Mouse (Mus musculus): ENCODE data around the gene Elavl2. TPM values are rescaled to one million over a fixed set of nuclear protein-coding genes. Genes with fewer than 3 reads are reported as not detected.
"Not testable (repeated sequence)": the region's sequence is repeated elsewhere in the genome, so short reads cannot be mapped to it uniquely, and the experiment has no call there.

Elavl2 gene
- polyA plus RNA-seq, 1 experiment from 2014 or later: 5.6 TPM

GRCm38 (mm10) chr4:91297706-91298105, 102.9 kb downstream of the Elavl2 start:
- Histone ChIP-seq H3K36me3 (no peaks in the 10 kb centered on the region), H3K27me3 (replicated peaks) (no peaks in the 10 kb centered on the region), H3K4me1 (no peaks in the 10 kb centered on the region), H3K9ac (no peak overlapping the region), H3K27ac (no peak overlapping the region), H3K4me3 (replicated peaks) (no peak overlapping the region), H3K4me2 (no peak overlapping the region), H3K9me3 (no peaks in the 10 kb centered on the region)
- no peak for ATAC-seq (ENCODE audit: insufficient read depth, low FRiP score, low read depth)

GRCm38 (mm10) chr4:91295317-91295716, 105.3 kb downstream of the Elavl2 start:
- Histone ChIP-seq H3K4me2 (no peak overlapping the region), H3K9me3 (no peaks in the 10 kb centered on the region), H3K27me3 (replicated peaks) (no peaks in the 10 kb centered on the region), H3K4me3 (replicated peaks) (no peak overlapping the region), H3K36me3 (no peaks in the 10 kb centered on the region), H3K4me1 (no peaks in the 10 kb centered on the region), H3K27ac (no peak overlapping the region), H3K9ac (no peak overlapping the region)
- 68% methylated on average over 4 of the region's 4 CpGs for WGBS
- no peak for ATAC-seq (ENCODE audit: insufficient read depth, low FRiP score, low read depth)

- 84% methylated on average over 1 of the region's 1 CpGs for WGBS
- Histone ChIP-seq H3K36me3 (no peaks in the 10 kb centered on the region), H3K9ac (no peak overlapping the region), H3K27me3 (replicated peaks) (no peaks in the 10 kb centered on the region), H3K4me2 (no peak overlapping the region), H3K4me1 (no peaks in the 10 kb centered on the region), H3K9me3 (no peaks in the 10 kb centered on the region), H3K27ac (no peak overlapping the region), H3K4me3 (replicated peaks) (no peak overlapping the region)
- no peak for ATAC-seq (ENCODE audit: insufficient read depth, low FRiP score, low read depth)
Measured at GRCm38 (mm10) chr4:91291526-91291925, 109.1 kb downstream of the Elavl2 start.

- Histone ChIP-seq H3K4me1 (no peaks in the 10 kb centered on the region), H3K4me2 (no peak overlapping the region), H3K9ac (no peak overlapping the region), H3K27me3 (replicated peaks) (no peaks in the 10 kb centered on the region), H3K4me3 (replicated peaks) (no peak overlapping the region), H3K27ac (no peak overlapping the region), H3K36me3 (no peaks in the 10 kb centered on the region), H3K9me3 (no peaks in the 10 kb centered on the region)
- 83% methylated on average over 1 of the region's 1 CpGs for WGBS
- ATAC-seq (ENCODE audit: insufficient read depth, low FRiP score, low read depth): no peak
Measured at GRCm38 (mm10) chr4:91290373-91290772, 110.2 kb downstream of the Elavl2 start.

GRCm38 (mm10) chr4:91289151-91289550, 111.4 kb downstream of the Elavl2 start:
- no peak overlapping the region for H3K4me3 ChIP-seq (replicated peaks)
- ATAC-seq (ENCODE audit: insufficient read depth, low FRiP score, low read depth): no peak
- no peaks in the 10 kb centered on the region for H3K27me3 ChIP-seq (replicated peaks)
- 73% methylated on average over 1 of the region's 1 CpGs for WGBS
- no peak overlapping the region for H3K9ac ChIP-seq
- no peaks in the 10 kb centered on the region for H3K4me1 ChIP-seq
- no peaks in the 10 kb centered on the region for H3K36me3 ChIP-seq
- no peaks in the 10 kb centered on the region for H3K9me3 ChIP-seq
- no peak overlapping the region for H3K4me2 ChIP-seq
- no peak overlapping the region for H3K27ac ChIP-seq

- no peaks in the 10 kb centered on the region for H3K4me1 ChIP-seq
- no peak overlapping the region for H3K27ac ChIP-seq
- no peak overlapping the region for H3K9ac ChIP-seq
- ATAC-seq (ENCODE audit: insufficient read depth, low FRiP score, low read depth): no peak
- no peak overlapping the region for H3K4me3 ChIP-seq (replicated peaks)
- no peaks in the 10 kb centered on the region for H3K36me3 ChIP-seq
- H3K4me2 ChIP-seq: no peak overlapping the region
- no peaks in the 10 kb centered on the region for H3K9me3 ChIP-seq
- 70% methylated on average over 1 of the region's 1 CpGs for WGBS
- H3K27me3 ChIP-seq (replicated peaks): no peaks in the 10 kb centered on the region
Measured at GRCm38 (mm10) chr4:91268390-91268789, 132.2 kb downstream of the Elavl2 start.

- WGBS: 87% methylated on average over 19 of the region's 19 CpGs
- Histone ChIP-seq H3K27ac (no peak overlapping the region), H3K9ac (no peak overlapping the region), H3K27me3 (replicated peaks) (no peaks in the 10 kb centered on the region), H3K4me3 (replicated peaks) (no peak overlapping the region), H3K36me3 (no peaks in the 10 kb centered on the region), H3K4me2 (no peak overlapping the region), H3K9me3 (no peaks in the 10 kb centered on the region), H3K4me1 (no peaks in the 10 kb centered on the region)
- ATAC-seq (ENCODE audit: insufficient read depth, low FRiP score, low read depth): no peak
Measured at GRCm38 (mm10) chr4:91263733-91264440, 136.7 kb downstream of the Elavl2 start.

- 78% methylated on average over 8 of the region's 8 CpGs for WGBS
- H3K27ac ChIP-seq: no peak overlapping the region
- no peak for ATAC-seq (ENCODE audit: insufficient read depth, low FRiP score, low read depth)
Measured at GRCm38 (mm10) chr4:91262839-91263238, 137.7 kb downstream of the Elavl2 start.

GRCm38 (mm10) chr4:91260622-91261021, 140.0 kb downstream of the Elavl2 start:
- H3K4me1 ChIP-seq: no peaks in the 10 kb centered on the region
- no peak overlapping the region for H3K27ac ChIP-seq
- H3K27me3 ChIP-seq (replicated peaks): no peaks in the 10 kb centered on the region
- no peak overlapping the region for H3K9ac ChIP-seq
- no peaks in the 10 kb centered on the region for H3K9me3 ChIP-seq
- WGBS: 88% methylated on average over 4 of the region's 4 CpGs
- no peak overlapping the region for H3K4me3 ChIP-seq (replicated peaks)
- H3K36me3 ChIP-seq: no peaks in the 10 kb centered on the region
- H3K4me2 ChIP-seq: no peak overlapping the region
- ATAC-seq (ENCODE audit: insufficient read depth, low FRiP score, low read depth): no peak

More at GRCm38 (mm10) chr4:91262839-91263238, 137.7 kb downstream of the Elavl2 start:
- H3K27me3 ChIP-seq (replicated peaks): no peaks in the 10 kb centered on the region
- no peak overlapping the region for H3K9ac ChIP-seq
- H3K9me3 ChIP-seq: no peaks in the 10 kb centered on the region
- no peaks in the 10 kb centered on the region for H3K4me1 ChIP-seq
- no peaks in the 10 kb centered on the region for H3K36me3 ChIP-seq
- no peak overlapping the region for H3K4me3 ChIP-seq (replicated peaks)
- no peak overlapping the region for H3K4me2 ChIP-seq

- Histone ChIP-seq H3K4me2 (no peak overlapping the region), H3K36me3 (no peaks in the 10 kb centered on the region), H3K4me3 (replicated peaks) (no peak overlapping the region), H3K9me3 (no peaks in the 10 kb centered on the region), H3K9ac (no peak overlapping the region), H3K4me1 (no peaks in the 10 kb centered on the region), H3K27me3 (replicated peaks) (no peaks in the 10 kb centered on the region), H3K27ac (no peak overlapping the region)
- 53% methylated on average over 1 of the region's 1 CpGs for WGBS
- no peak for ATAC-seq (ENCODE audit: insufficient read depth, low FRiP score, low read depth)
Measured at GRCm38 (mm10) chr4:91248650-91249049, 151.9 kb downstream of the Elavl2 start.

GRCm38 (mm10) chr4:91245136-91245535, 155.4 kb downstream of the Elavl2 start:
- WGBS: 78% methylated on average over 7 of the region's 8 CpGs

GRCm38 (mm10) chr4:91244554-91244953, 156.0 kb downstream of the Elavl2 start:
- ATAC-seq (ENCODE audit: insufficient read depth, low FRiP score, low read depth): no peak
- Histone ChIP-seq H3K4me1 (no peaks in the 10 kb centered on the region), H3K9me3 (no peaks in the 10 kb centered on the region), H3K4me2 (no peak overlapping the region), H3K27me3 (replicated peaks) (no peaks in the 10 kb centered on the region), H3K9ac (no peak overlapping the region), H3K4me3 (replicated peaks) (no peak overlapping the region), H3K27ac (no peak overlapping the region), H3K36me3 (no peaks in the 10 kb centered on the region)
- 58% methylated on average over 9 of the region's 9 CpGs for WGBS

More at GRCm38 (mm10) chr4:91245136-91245535, 155.4 kb downstream of the Elavl2 start:
- H3K27ac ChIP-seq; H3K36me3 ChIP-seq; H3K9ac ChIP-seq; H3K4me1 ChIP-seq; H3K27me3 ChIP-seq (replicated peaks); H3K4me2 ChIP-seq; ATAC-seq (ENCODE audit: insufficient read depth, low FRiP score, low read depth); H3K4me3 ChIP-seq (replicated peaks); H3K9me3 ChIP-seq: not testable (repeated sequence)

GRCm38 (mm10) chr4:91243896-91244295, 156.7 kb downstream of the Elavl2 start:
- no peaks in the 10 kb centered on the region for H3K27me3 ChIP-seq (replicated peaks)
- no peaks in the 10 kb centered on the region for H3K9me3 ChIP-seq
- no peaks in the 10 kb centered on the region for H3K36me3 ChIP-seq
- H3K4me3 ChIP-seq (replicated peaks): no peak overlapping the region
- ATAC-seq (ENCODE audit: insufficient read depth, low FRiP score, low read depth): no peak
- no peak overlapping the region for H3K9ac ChIP-seq
- H3K4me1 ChIP-seq: no peaks in the 10 kb centered on the region
- no peak overlapping the region for H3K4me2 ChIP-seq
- WGBS: 88% methylated on average over 4 of the region's 4 CpGs
- no peak overlapping the region for H3K27ac ChIP-seq
